Mouse (Mus musculus): ENCODE measurements around the gene Mfsd4b4.
"Not testable (repeated sequence)": the region's sequence is repeated elsewhere in the genome, so short reads cannot be mapped to it uniquely, and the experiment has no call there.

The Mfsd4b4 gene

GRCm38 (mm10) chr10:39898874-39899371 lies at the start of gene Mfsd4b4:
Gene Mfsd4b4 (minus strand): TSS chr10:39899238.
- DNase-seq (ENCODE audit: low spot score in 2 of 2) = peak; percentile 78 to 81

GRCm38 (mm10) chr10:39947195-39947594 lies 48.2 kb upstream of the Mfsd4b4 start:
- not testable (repeated sequence) for DNase-seq (ENCODE audit: low spot score in 2 of 2)

GRCm38 (mm10) chr10:39936553-39936952 lies 37.5 kb upstream of the Mfsd4b4 start:
- no peak for DNase-seq (ENCODE audit: low spot score in 2 of 2)

GRCm38 (mm10) chr10:39926616-39927139 lies 27.6 kb upstream of the Mfsd4b4 start, which contains the start of gene Mfsd4b2:
Gene Mfsd4b2 (minus strand): TSS chr10:39926923.
- DNase-seq (ENCODE audit: low spot score in 2 of 2) = no peak

- not testable (repeated sequence) for DNase-seq (ENCODE audit: low spot score in 2 of 2)
Observed at GRCm38 (mm10) chr10:39924556-39924955, 25.5 kb upstream of the Mfsd4b4 start.

- DNase-seq (ENCODE audit: low spot score in 2 of 2) = no peak
Observed at GRCm38 (mm10) chr10:39912616-39913015, 13.6 kb upstream of the Mfsd4b4 start.

GRCm38 (mm10) chr10:39908768-39909441 lies 9.9 kb upstream of the Mfsd4b4 start:
- DNase-seq (ENCODE audit: low spot score in 2 of 2) = no peak

GRCm38 (mm10) chr10:39906799-39907658 lies 8.0 kb upstream of the Mfsd4b4 start:
- no peak for DNase-seq (ENCODE audit: low spot score in 2 of 2)

- no peak for DNase-seq (ENCODE audit: low spot score in 2 of 2)
Observed at GRCm38 (mm10) chr10:39904191-39904590, 5.2 kb upstream of the Mfsd4b4 start.

GRCm38 (mm10) chr10:39896503-39896902 lies 2.5 kb downstream of the Mfsd4b4 start:
- no peak for DNase-seq (ENCODE audit: low spot score in 2 of 2)

GRCm38 (mm10) chr10:39893702-39894697 lies 5.0 kb downstream of the Mfsd4b4 start:
- DNase-seq (ENCODE audit: low spot score in 2 of 2) = no peak

GRCm38 (mm10) chr10:39888621-39889020 lies 10.4 kb downstream of the Mfsd4b4 start:
- no peak for DNase-seq (ENCODE audit: low spot score in 2 of 2)

GRCm38 (mm10) chr10:39865509-39865908 lies 33.5 kb downstream of the Mfsd4b4 start:
- no peak for DNase-seq (ENCODE audit: low spot score in 2 of 2)

- no peak for DNase-seq (ENCODE audit: low spot score in 2 of 2)
Observed at GRCm38 (mm10) chr10:39842621-39843020, 56.4 kb downstream of the Mfsd4b4 start.

All from spleen, postnatal 36 days (tissue).